ENCODE assay signal across 16 mouse cellular contexts in genomic region chr4:105206102-105206501, GRCm38 (mm10). TPM values are rescaled to one million over a fixed set of nuclear protein-coding genes. Genes with fewer than 3 reads are reported as not detected.
DNase-seq lines count a peak whose midpoint lies in the region; ATAC-seq lines count a peak whose summit lies in the region.
"Had no signal": no experiment of that assay in that cellular context is flagged by ENCODE, and none has a peak within 500 bp of the region (broad histone marks: within the 10 kb centered on the region; RNA-seq: fewer than 3 reads in every experiment).

No protein-coding gene starts in this region.

- peaks cover 51% of the 10 kb centered on the region for H3K4me1 ChIP-seq in heart, embryonic 13.5 days
- H3K4me1 ChIP-seq in neural tube, embryonic 13.5 days (replicated peaks): peaks cover 50% of the 10 kb centered on the region
- H3K4me1 ChIP-seq in neural tube, embryonic 15.5 days: peaks cover 38% of the 10 kb centered on the region
- peaks cover 57% of the 10 kb centered on the region for H3K4me1 ChIP-seq in intestine, embryonic 16.5 days (ENCODE audit: control insufficient read depth, insufficient read depth, low read length)

- H3K36me3 ChIP-seq in heart, embryonic 13.5 days: peaks cover 26% of the 10 kb centered on the region
- H3K36me3 ChIP-seq in neural tube, embryonic 13.5 days: peaks cover 24% of the 10 kb centered on the region
- H3K36me3 ChIP-seq in neural tube, embryonic 15.5 days: peaks cover 4% of the 10 kb centered on the region; the same call in 1 of the 2 replicates
- H3K36me3 ChIP-seq in intestine, embryonic 16.5 days (ENCODE audit: control insufficient read depth, insufficient read depth, low read length): peaks cover 3% of the 10 kb centered on the region; the same call in 1 of the 2 replicates
- H3K36me3 ChIP-seq: liver, embryonic 15.5 days; midbrain, embryonic 15.5 days had no signal

- H3K4me2 ChIP-seq in heart, embryonic 13.5 days: no peak overlapping the region
- H3K4me2 ChIP-seq in neural tube, embryonic 13.5 days: no peak overlapping the region
- no peak overlapping the region for H3K4me2 ChIP-seq in neural tube, embryonic 15.5 days
- H3K4me2 ChIP-seq in intestine, embryonic 16.5 days (ENCODE audit: low read depth, low read length): no peak overlapping the region
- H3K4me2 ChIP-seq: liver, embryonic 15.5 days; midbrain, embryonic 15.5 days had no signal

- H3K27me3 ChIP-seq in heart, embryonic 13.5 days (replicated peaks): 0 out of 2 replicates have a peak, but pooled peaks cover 3% of the 10 kb centered on the region
- no peaks in the 10 kb centered on the region for H3K27me3 ChIP-seq in neural tube, embryonic 13.5 days
- H3K27me3 ChIP-seq in neural tube, embryonic 15.5 days (replicated peaks): no peaks in the 10 kb centered on the region
- H3K27me3 ChIP-seq in intestine, embryonic 16.5 days (replicated peaks; ENCODE audit: control insufficient read depth, insufficient read depth, low read length): no peaks in the 10 kb centered on the region
- H3K27me3 ChIP-seq: liver, embryonic 15.5 days; midbrain, embryonic 15.5 days; Patski had no signal

- no peak overlapping the region for H3K4me3 ChIP-seq in heart, embryonic 13.5 days
- H3K4me3 ChIP-seq in neural tube, embryonic 13.5 days: no peak overlapping the region
- no peak overlapping the region for H3K4me3 ChIP-seq in neural tube, embryonic 15.5 days (replicated peaks)
- H3K4me3 ChIP-seq in intestine, embryonic 16.5 days (ENCODE audit: low read length): no peak overlapping the region
- H3K4me3 ChIP-seq: erythroblast, embryonic 14.5 days; liver, embryonic 15.5 days; midbrain, embryonic 15.5 days had no signal

- no peak for DNase-seq in heart, postnatal 25 days (ENCODE audit: low spot score)
- no peak for DNase-seq in kidney, adult 9 months
- DNase-seq in Muller cell, postnatal 12 days (ENCODE audit: inconsistent ontology term): no peak
- DNase-seq in urinary bladder, postnatal 14 days (ENCODE audit: low spot score): no peak
- DNase-seq: adrenal gland, postnatal 14 days; cerebellum, adult 11-12 months; thymus, postnatal 4 days had no signal

- H3K9ac ChIP-seq in heart, embryonic 13.5 days: 0 out of 2 replicates have a peak overlapping the region, but pooled peaks have one; percentile 38
- H3K9ac ChIP-seq in neural tube, embryonic 13.5 days: no peak overlapping the region
- no peak overlapping the region for H3K9ac ChIP-seq in neural tube, embryonic 15.5 days (replicated peaks)
- peak overlapping the region; percentile 35; the same call in 1 of the 2 replicates for H3K9ac ChIP-seq in intestine, embryonic 16.5 days (ENCODE audit: low read depth, low read length)
- H3K9ac ChIP-seq: liver, embryonic 15.5 days; midbrain, embryonic 15.5 days had no signal

- peak overlapping the region; percentile 57; the same call in 1 of the 2 replicates for H3K27ac ChIP-seq in heart, embryonic 13.5 days (replicated peaks)
- 0 out of 2 replicates have a peak overlapping the region, but pooled peaks have one; percentile 29 for H3K27ac ChIP-seq in neural tube, embryonic 13.5 days (replicated peaks)
- no peak overlapping the region for H3K27ac ChIP-seq in neural tube, embryonic 15.5 days (replicated peaks)
- H3K27ac ChIP-seq in intestine, embryonic 16.5 days (ENCODE audit: low read length): peak overlapping the region; percentile 53; the same call in 1 of the 2 replicates
- H3K27ac ChIP-seq: liver, embryonic 15.5 days; midbrain, embryonic 15.5 days had no signal

- 67% methylated on average over 6 of the region's 6 CpGs for WGBS in heart, embryonic 13.5 days
- whole genome bisulfite sequencing in neural tube, embryonic 13.5 days: 83% methylated on average over 6 of the region's 6 CpGs
- 84% methylated on average over 6 of the region's 6 CpGs for WGBS in neural tube, embryonic 15.5 days
- 57% methylated on average over 6 of the region's 6 CpGs for WGBS in intestine, embryonic 16.5 days

- H3K9me3 ChIP-seq in heart, embryonic 13.5 days: no peaks in the 10 kb centered on the region
- no peaks in the 10 kb centered on the region for H3K9me3 ChIP-seq in neural tube, embryonic 13.5 days
- H3K9me3 ChIP-seq in neural tube, embryonic 15.5 days (replicated peaks): no peaks in the 10 kb centered on the region
- no peaks in the 10 kb centered on the region for H3K9me3 ChIP-seq in intestine, embryonic 16.5 days (ENCODE audit: control insufficient read depth, low read length)
- H3K9me3 ChIP-seq: liver, embryonic 15.5 days; midbrain, embryonic 15.5 days had no signal

- no peak for ATAC-seq in heart, embryonic 13.5 days (ENCODE audit: extremely low read depth, insufficient number of reproducible peaks, low FRiP score, low TSS enrichment)
- no peak for ATAC-seq in neural tube, embryonic 13.5 days (ENCODE audit: low read depth)
- no peak for ATAC-seq in neural tube, embryonic 15.5 days (ENCODE audit: low FRiP score)
- ATAC-seq in intestine, embryonic 16.5 days: no peak
- ATAC-seq: midbrain, embryonic 15.5 days; Patski had no signal

- intact Hi-C loops in heart, postnatal 25 days (cut with DNase I): loop anchor here (5.0 kb wide), 1 partner anchor 301 kb away; no protein-coding TSS in a partner anchor

RNA-seq across cellular contexts. Expression of gene Plpp3, which starts 49.0 kb away (rescaled TPM):
- polyA plus RNA-seq in heart, embryonic 13.5 days (2015; fragmentation: Nextera tagmentation; extraction: Ambion mirVana): 30.9 and 31.2 TPM in 2 replicates
- 10 to 100 TPM; 71.9 to 74.8 TPM for total RNA-seq in heart, postnatal 25 days (2021)
- 70.9 and 78.5 TPM in 2 replicates for polyA plus RNA-seq in neural tube, embryonic 13.5 days (2015; fragmentation: Nextera tagmentation; extraction: Ambion mirVana)
- 72.6 and 73.6 TPM in 2 replicates for polyA plus RNA-seq in neural tube, embryonic 15.5 days (2015; fragmentation: Nextera tagmentation; extraction: Ambion mirVana)
- polyA plus RNA-seq in intestine, embryonic 16.5 days (2015; fragmentation: Nextera tagmentation; extraction: Ambion mirVana): 46.0 and 48.4 TPM in 2 replicates
- total RNA-seq: granulocyte monocyte progenitor cell, adult 5-6 weeks had no signal

Comparison
In these comparisons a context has a peak if more than half of its experiments do, and no peak if none do; other contexts are left out.
1. H3K9ac ChIP-seq: peak in heart, embryonic 13.5 days (single experiment) and intestine, embryonic 16.5 days (single experiment); none in neural tube, embryonic 13.5 days (single experiment) and neural tube, embryonic 15.5 days (single experiment).